Mouse (Mus musculus): ENCODE data around the gene Adh4. TPM values are rescaled to one million over a fixed set of nuclear protein-coding genes. Genes with fewer than 3 reads are reported as not detected.

The Adh4 gene
- total and polyA plus RNA-seq, 3 experiments: 0.25 TPM; not detected in 2

GRCm38 (mm10) chr3:138387155-138387554, 28.1 kb upstream of the Adh4 start:
- dilution Hi-C loops (cut with MboI; ENCODE audit: extremely low pct_ligation_motif_present, extremely low pct_unique_long_range_greater_than_20kb, low sequenced_read_pairs): no loop called here
- no peaks in the 10 kb centered on the region for H3K36me3 ChIP-seq (replicated peaks in 1 of 2; ENCODE audit: control insufficient read depth in 1 of 2, insufficient read depth in 1 of 2, low read length in 1 of 2)

GRCm38 (mm10) chr3:138404872-138405271, 10.4 kb upstream of the Adh4 start:
- Histone ChIP-seq H3K9me3 (replicated peaks; ENCODE audit: low read length) (peaks cover 4% of the 10 kb centered on the region), H3K4me3 (replicated peaks in 1 of 3; ENCODE audit: low read depth in 2 of 3, low read length in 2 of 3, poor library complexity in 1 of 3) (no peak overlapping the region), H3K27me3 (replicated peaks) (no peaks in the 10 kb centered on the region), H3K4me1 (ENCODE audit: control insufficient read depth in 1 of 2, insufficient read depth in 2 of 2) (no peaks in the 10 kb centered on the region), H3K4me2 (ENCODE audit: insufficient read depth, low read depth, poor library complexity, severe bottlenecking) (no peak overlapping the region), H3K27ac (ENCODE audit: insufficient read depth, low read depth) (no peak overlapping the region), H3K9ac (ENCODE audit: insufficient read depth, low read depth) (no peak overlapping the region), H3K36me3 (replicated peaks in 1 of 2; ENCODE audit: control insufficient read depth in 1 of 2, insufficient read depth in 1 of 2, low read length in 1 of 2) (no peaks in the 10 kb centered on the region), H3K79me2 (replicated peaks; ENCODE audit: control insufficient read depth, extremely low read depth, insufficient read depth, poor library complexity, severe bottlenecking) (no peaks in the 10 kb centered on the region)
- in situ Hi-C loops (cut with MboI; ENCODE audit: low pct_ligation_motif_present, low pct_unique_long_range_greater_than_20kb, low sequenced_read_pairs) (no loop called here), dilution Hi-C loops (cut with MboI; ENCODE audit: extremely low pct_ligation_motif_present, extremely low pct_unique_long_range_greater_than_20kb, low sequenced_read_pairs) (no loop called here)
- no peak for DNase-seq (ENCODE audit: extremely low read depth)
- TF ChIP-seq ZNF384 (IDR thresholded peaks at IDR 0.05; ENCODE audit: low read depth, low read length) (no peak), POLR2AphosphoS2 (IDR thresholded peaks at IDR 0.05; ENCODE audit: low read depth, low read length) (no peak), BHLHE40 (IDR thresholded peaks at IDR 0.05; ENCODE audit: low read depth, low read length) (no peak), USF1 (IDR thresholded peaks at IDR 0.05; ENCODE audit: low read depth, low read length) (no peak), MAX (IDR thresholded peaks at IDR 0.05; ENCODE audit: low read length) (no peak), MEF2A (IDR thresholded peaks at IDR 0.05; ENCODE audit: borderline replicate concordance, low read depth, low read length) (no peak), ZC3H11A (IDR thresholded peaks at IDR 0.05; ENCODE audit: low read depth, low read length) (no peak), UBTF (IDR thresholded peaks at IDR 0.05; ENCODE audit: low read depth, low read length) (no peak), MYC (IDR thresholded peaks at IDR 0.05; ENCODE audit: low read depth, low read length) (no peak), MAZ (IDR thresholded peaks at IDR 0.05; ENCODE audit: low read depth, low read length) (no peak), SIN3A (IDR thresholded peaks at IDR 0.05; ENCODE audit: low read length) (no peak), EP300 (IDR thresholded peaks at IDR 0.05; ENCODE audit: low read length) (no peak), IRF4 (IDR thresholded peaks at IDR 0.05; ENCODE audit: low read depth, low read length) (no peak), KAT2A (IDR thresholded peaks at IDR 0.05; ENCODE audit: insufficient replicate concordance, low read length) (no peak), JUND (conservative IDR thresholded peaks at IDR 0.05; ENCODE audit: low read depth, low read length) (no peak), GABPA (IDR thresholded peaks at IDR 0.05; ENCODE audit: insufficient replicate concordance, low read depth, low read length) (no peak), CTCF (conservative IDR thresholded peaks at IDR 0.05 in 1 of 2, IDR thresholded peaks at IDR 0.05 in 1 of 2; ENCODE audit: low read depth in 2 of 2, low read length in 2 of 2) (no peak), CHD1 (IDR thresholded peaks at IDR 0.05; ENCODE audit: low read depth, low read length) (no peak)

More at GRCm38 (mm10) chr3:138387155-138387554, 28.1 kb upstream of the Adh4 start:
- TF ChIP-seq JUND (conservative IDR thresholded peaks at IDR 0.05; ENCODE audit: low read depth, low read length): no peak
- TF ChIP-seq CHD1 (IDR thresholded peaks at IDR 0.05; ENCODE audit: low read depth, low read length): no peak
- no peak for TF ChIP-seq BHLHE40 (IDR thresholded peaks at IDR 0.05; ENCODE audit: low read depth, low read length)
- TF ChIP-seq UBTF (IDR thresholded peaks at IDR 0.05; ENCODE audit: low read depth, low read length): no peak
- TF ChIP-seq ZKSCAN1 (IDR thresholded peaks at IDR 0.05; ENCODE audit: borderline replicate concordance, low read depth, low read length): no peak
- TF ChIP-seq ETS1 (conservative IDR thresholded peaks at IDR 0.05; ENCODE audit: low read depth, low read length): no peak
- no peak for TF ChIP-seq HCFC1 (IDR thresholded peaks at IDR 0.05; ENCODE audit: low read depth, low read length)
- TF ChIP-seq USF2 (conservative IDR thresholded peaks at IDR 0.05; ENCODE audit: low read depth, low read length): no peak
- TF ChIP-seq TCF12 (IDR thresholded peaks at IDR 0.05; ENCODE audit: low read depth, low read length): no peak
- TF ChIP-seq CTCF (conservative IDR thresholded peaks at IDR 0.05 in 1 of 2, IDR thresholded peaks at IDR 0.05 in 1 of 2; ENCODE audit: low read depth in 2 of 2, low read length in 2 of 2): no peak
- TF ChIP-seq RCOR1 (conservative IDR thresholded peaks at IDR 0.05; ENCODE audit: low read depth, low read length): no peak
- no peak for TF ChIP-seq KAT2A (IDR thresholded peaks at IDR 0.05; ENCODE audit: insufficient replicate concordance, low read length)
- no peak for TF ChIP-seq MEF2A (IDR thresholded peaks at IDR 0.05; ENCODE audit: borderline replicate concordance, low read depth, low read length)
- TF ChIP-seq MXI1 (IDR thresholded peaks at IDR 0.05; ENCODE audit: low read depth, low read length): no peak
- no peak for TF ChIP-seq MAFK (IDR thresholded peaks at IDR 0.05; ENCODE audit: insufficient replicate concordance, low read length)
- Histone ChIP-seq H3K27me3 (replicated peaks) (no peaks in the 10 kb centered on the region), H3K9me3 (replicated peaks; ENCODE audit: low read length) (no peaks in the 10 kb centered on the region), H3K79me2 (replicated peaks; ENCODE audit: control insufficient read depth, extremely low read depth, insufficient read depth, poor library complexity, severe bottlenecking) (no peaks in the 10 kb centered on the region), H3K9ac (ENCODE audit: insufficient read depth, low read depth) (no peak overlapping the region), H3K4me1 (ENCODE audit: control insufficient read depth in 1 of 2, insufficient read depth in 2 of 2) (no peaks in the 10 kb centered on the region), H3K27ac (ENCODE audit: insufficient read depth, low read depth) (no peak overlapping the region), H3K4me2 (ENCODE audit: insufficient read depth, low read depth, poor library complexity, severe bottlenecking) (no peak overlapping the region), H3K4me3 (replicated peaks in 1 of 3; ENCODE audit: low read depth in 2 of 3, low read length in 2 of 3, poor library complexity in 1 of 3) (no peak overlapping the region)
- DNase-seq (ENCODE audit: extremely low read depth): no peak
- in situ Hi-C loops (cut with MboI; ENCODE audit: low pct_ligation_motif_present, low pct_unique_long_range_greater_than_20kb, low sequenced_read_pairs): no loop called here

Data from CH12.LX (cell line).